Mouse (Mus musculus) gastrocnemius, postnatal 10 days (tissue): Measurements from ENCODE around the gene Pabpc5. TPM values are rescaled to one million over a fixed set of nuclear protein-coding genes. Genes with fewer than 3 reads are reported as not detected.
A peak's percentile ranks its signal among the peaks of the same experiment; 100 is the strongest.

Experiments
- DNase-seq: peaks from one replicate; pipeline ENCODE4 v3.0.0; 2021; ENCODE audit warnings: mixed read lengths
- long read RNA-seq, 2 experiments: library from polyadenylated mRNA; stranded (forward); transcript quantifications; one replicate each; pipeline ENCODE4 v2.0.0; 2021
- total RNA-seq, 2 experiments: library from RNA; stranded (reverse); gene quantifications; 2 replicates each; pipeline ENCODE4 v1.2.3; 2021

The Pabpc5 gene
- total RNA-seq: under 1 TPM; 0.19 to 0.27 TPM
- long read RNA-seq, experiment 1: 0 reads
- long read RNA-seq, experiment 2: 0 reads

DNA sequence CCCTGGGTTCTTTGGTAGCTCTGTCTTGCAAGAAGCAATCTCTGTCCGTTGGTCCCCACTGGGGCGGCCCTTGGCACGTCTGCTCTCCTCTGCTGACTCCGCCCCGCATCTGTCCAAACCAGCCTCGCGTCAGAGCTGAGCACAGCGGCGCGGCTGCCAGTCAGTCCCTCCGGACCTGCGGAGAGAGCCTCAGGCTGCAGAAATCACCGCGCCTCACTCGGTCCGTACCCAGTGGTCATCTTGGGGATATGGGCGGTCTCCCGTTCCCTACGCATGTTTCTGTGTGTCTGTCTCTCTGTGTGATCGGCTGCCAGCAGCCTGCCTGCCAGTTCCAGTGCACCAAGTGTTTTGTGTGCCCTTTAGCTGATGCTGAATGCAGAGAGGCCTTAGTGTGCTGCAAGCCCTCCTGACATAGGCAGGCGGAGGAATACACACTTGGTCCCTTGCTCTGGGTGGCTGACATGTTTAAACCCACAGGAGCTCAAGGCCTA, at the start of gene Pabpc5:
Gene Pabpc5 (plus strand): TSS at position 116 of the 491 bp plus-strand sequence.
- DNase-seq: peak; percentile 52

DNA sequence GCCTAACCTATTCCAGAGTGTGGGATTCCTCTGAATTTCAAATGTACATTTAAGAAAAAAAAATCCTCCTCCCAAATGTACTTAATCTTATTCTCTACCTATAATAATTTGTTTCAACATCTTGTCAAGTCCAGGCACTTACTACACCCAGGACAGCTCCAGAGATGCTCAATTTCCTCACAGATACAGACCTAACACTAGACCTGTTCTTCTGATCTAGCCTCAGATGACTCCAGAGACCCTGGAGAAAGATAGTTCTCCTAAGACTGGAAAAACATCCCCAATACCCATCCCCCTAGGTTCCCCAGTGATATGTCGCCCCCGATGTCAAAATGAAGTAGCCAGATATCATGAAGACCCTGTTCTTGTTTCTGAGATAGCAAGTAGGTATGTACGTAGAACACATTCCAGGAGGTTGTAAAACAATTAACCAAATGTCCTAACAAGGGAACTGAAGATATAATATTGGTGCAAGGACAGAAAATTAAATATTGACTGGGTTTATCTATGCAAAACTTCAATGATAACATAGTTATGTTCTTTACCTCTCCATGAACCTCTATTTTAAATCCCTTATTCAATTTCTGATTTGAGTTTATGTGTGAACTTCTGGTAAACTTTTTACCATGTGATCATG, 39.9 kb upstream of the Pabpc5 start:
- DNase-seq: no peak

DNA sequence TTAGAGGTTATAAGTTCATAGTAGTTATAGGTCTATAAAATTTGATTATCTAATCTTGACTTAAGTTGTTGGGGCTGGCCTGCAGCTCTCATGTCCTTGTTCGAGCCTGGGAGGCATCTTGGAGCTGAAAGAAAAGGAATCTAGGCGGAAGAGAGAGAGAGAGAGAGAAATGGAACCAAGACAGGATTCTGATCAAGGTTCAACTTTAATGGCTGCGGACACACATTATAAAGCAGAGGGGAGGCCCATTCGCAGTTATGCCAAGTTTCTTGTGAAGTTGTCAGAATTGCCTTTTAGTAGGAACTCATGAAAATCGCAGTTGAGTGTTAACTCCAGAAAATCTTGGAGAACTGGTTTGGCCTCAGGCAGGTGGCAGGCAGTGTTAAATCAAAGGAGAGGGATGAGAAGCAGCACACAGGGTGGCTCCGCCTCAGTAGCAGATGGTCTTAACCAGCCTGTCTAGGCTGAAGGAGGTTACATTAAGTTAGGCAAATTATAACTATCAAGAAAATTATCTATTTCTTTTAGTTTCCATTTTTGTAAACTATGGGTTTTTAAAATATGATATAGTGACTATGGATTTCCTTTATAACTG, 38.6 kb upstream of the Pabpc5 start:
- DNase-seq: no peak

DNA sequence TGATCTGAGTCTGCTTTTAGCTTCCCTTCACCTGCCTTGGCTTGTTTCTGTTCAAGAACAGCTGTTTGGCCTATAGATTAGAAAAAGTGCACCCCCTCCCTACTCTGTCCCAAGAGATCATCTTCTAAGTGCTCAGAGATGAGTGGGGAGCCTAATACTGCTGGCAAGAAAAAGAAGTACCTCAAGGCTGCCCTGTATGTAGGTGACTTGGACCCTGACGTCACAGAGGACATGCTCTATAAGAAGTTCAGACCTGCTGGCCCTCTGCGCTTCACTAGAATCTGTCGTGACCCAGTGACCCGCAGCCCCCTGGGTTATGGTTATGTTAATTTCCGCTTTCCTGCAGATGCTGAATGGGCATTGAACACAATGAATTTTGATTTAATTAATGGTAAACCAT, 856 bp downstream of the Pabpc5 start:
- DNase-seq: no peak
